Mouse (Mus musculus): ENCODE measurements at regions not wholly inside any gene's neighbourhood (a gene's known extent, or its start where the extent isn't known, plus 50 kb on each side); places are given as distances from the start of the nearest gene placed in this dataset.

DNA sequence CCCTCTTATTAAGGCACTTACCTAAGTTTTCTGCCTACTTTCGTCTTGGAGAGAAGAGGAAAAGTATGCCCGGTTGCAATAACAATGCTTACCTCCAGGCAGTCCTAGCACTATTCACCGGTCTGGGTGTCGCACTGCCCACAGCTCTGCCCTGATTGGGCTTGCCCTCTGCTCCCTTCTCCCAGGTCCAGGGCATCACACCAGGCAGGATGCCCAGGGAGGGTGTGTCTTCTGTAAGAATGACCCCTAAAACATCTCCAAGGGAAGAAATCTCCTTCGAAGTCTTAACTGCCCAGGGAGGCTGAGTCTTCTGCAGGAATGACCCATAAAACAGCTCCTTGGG lies 49.9 kb upstream of the Cdh5 start:
- no peak for DNase-seq
